Mouse (Mus musculus) liver, postnatal 0 days (tissue): ENCODE results near the gene Zfp280b.

ENCODE experiments used
- CTCF ChIP-seq: sonication (generic); IDR thresholded peaks from 2 replicates; pipeline ENCODE4 v1.5.1; 2016; ENCODE audit warnings: antibody characterized with exemption, low read depth
- EP300 ChIP-seq: IDR thresholded peaks from 2 replicates; pipeline ENCODE4 v1.6.1; 2016; ENCODE audit warnings: antibody characterized with exemption, low read depth, mild to moderate bottlenecking

DNA sequence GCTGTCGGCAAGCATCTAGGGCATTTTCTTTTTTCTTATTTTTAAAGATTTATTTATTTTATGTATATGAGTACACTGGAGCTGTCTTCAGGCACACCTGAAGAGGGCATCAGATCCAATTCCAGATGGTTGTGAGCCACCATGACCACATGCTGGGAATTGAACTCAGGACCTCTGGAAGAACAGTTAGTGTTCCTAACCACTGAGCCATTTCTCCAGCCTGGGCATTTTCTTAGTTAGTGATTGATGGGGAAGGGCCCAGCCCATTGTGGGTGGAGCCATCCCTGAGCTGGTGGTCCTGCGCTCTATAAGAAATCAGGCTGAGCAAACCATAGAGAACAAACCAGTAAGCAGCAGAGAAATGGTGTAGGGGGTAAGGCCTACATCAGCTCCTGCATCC, 29.2 kb upstream of the Zfp280b start:
- TF ChIP-seq CTCF (no peak), EP300 (no peak)
